Mouse (Mus musculus) stomach, postnatal 0 days (tissue): Measurements from ENCODE around the gene Mau2. TPM values are rescaled to one million over a fixed set of nuclear protein-coding genes. Genes with fewer than 3 reads are reported as not detected.

Source experiments
- ATAC-seq: fragments of 200-750 bp; cut with Nextera tagmentation; 2 replicates; pipeline ENCODE4 v1.8.0; 2017; ENCODE audit not compliant: low FRiP score, low TSS enrichment
- DNase-seq: peaks from one replicate; pipeline ENCODE4 v3.0.0-alpha.2; 2016; ENCODE audit warnings: low spot score
- H3K27ac ChIP-seq: fragments of 300-500 bp; sonication (generic); replicated peaks from 2 replicates; pipeline ENCODE4 v1.5.1; 2014; ENCODE audit warnings: mild to moderate bottlenecking, control low read depth
- H3K27me3 ChIP-seq: fragments of 300-500 bp; sonication (generic); 2 replicates; pipeline ENCODE4 v1.6.1; 2014; ENCODE audit warnings: low read length; ENCODE audit not compliant: control insufficient read depth, insufficient read depth
- H3K36me3 ChIP-seq: fragments of 300-500 bp; sonication (generic); 2 replicates; pipeline ENCODE4 v1.6.1; 2014; ENCODE audit warnings: low read length, mixed read lengths; ENCODE audit not compliant: control insufficient read depth, insufficient read depth
- H3K4me1 ChIP-seq: fragments of 300-500 bp; sonication (generic); replicated peaks from 2 replicates; pipeline ENCODE4 v1.6.1; 2014; ENCODE audit warnings: antibody characterized with exemption; ENCODE audit not compliant: control insufficient read depth, insufficient read depth
- H3K4me2 ChIP-seq: fragments of 300-500 bp; sonication (generic); replicated peaks from 2 replicates; pipeline ENCODE4 v1.6.1; 2014; ENCODE audit warnings: low read depth, mild to moderate bottlenecking, control low read depth, moderate library complexity
- H3K4me3 ChIP-seq: fragments of 300-500 bp; sonication (generic); 2 replicates; pipeline ENCODE4 v1.5.1; 2014; ENCODE audit warnings: low read depth, low read length, control low read depth
- H3K9ac ChIP-seq: fragments of 300-500 bp; sonication (generic); 2 replicates; pipeline ENCODE4 v1.6.1; 2014; ENCODE audit warnings: mild to moderate bottlenecking, low read length, control low read depth, mixed read lengths
- H3K9me3 ChIP-seq: fragments of 300-500 bp; sonication (generic); 2 replicates; pipeline ENCODE4 v1.6.1; 2016; ENCODE audit warnings: low read length; ENCODE audit not compliant: control insufficient read depth
- CTCF ChIP-seq: IDR thresholded peaks from 2 replicates; pipeline ENCODE4 v1.5.1; 2016; ENCODE audit warnings: antibody characterized with exemption, low read depth, mild to moderate bottlenecking, moderate library complexity
- EP300 ChIP-seq: optimal IDR thresholded peaks from 2 replicates; pipeline ENCODE3; 2016; ENCODE audit warnings: antibody characterized with exemption
- WGBS: fragments of 180-500 bp; shearing (Covaris S2); extraction: QIAGEN DNeasy Blood & Tissue Kit; methylation state at CpG from one replicate; pipeline ENCODE4 v1.1.7; 2014; 5-methylcytosine and 5-hydroxymethylcytosine counted together
- polyA plus RNA-seq: library from polyadenylated mRNA; unstranded; fragments of >200 nt; fragmentation: Nextera tagmentation; extraction: Ambion mirVana; gene quantifications from 2 replicates; pipeline ENCODE4 v1.2.1, GENCODE M21; 2015

The Mau2 gene
- polyA plus RNA-seq, 1 experiment from 2014 or later: 22.4 TPM

GRCm38 (mm10) chr8:70041885-70042546, 518 bp downstream of the Mau2 start:
- DNase-seq: peak; percentile 71

DNA sequence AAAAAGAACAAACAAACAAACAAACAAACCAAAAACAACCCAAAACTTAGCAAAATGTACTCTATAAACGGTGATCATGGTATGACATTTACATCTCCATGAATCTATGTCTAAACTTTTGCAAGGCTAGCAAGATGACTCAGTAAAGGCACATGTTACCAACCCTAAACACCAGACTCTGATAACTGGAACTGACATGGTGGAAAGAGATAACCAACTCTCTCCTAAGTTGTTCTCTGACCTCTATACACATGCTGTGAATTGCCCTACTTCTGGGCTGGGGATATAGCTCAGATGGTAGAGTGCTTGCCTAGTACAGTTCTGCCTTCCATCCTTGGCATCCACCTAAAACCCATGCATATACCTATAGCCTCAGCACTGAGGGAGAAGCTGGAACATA, 4.5 kb downstream of the Mau2 start:
- Histone ChIP-seq H3K27ac (no peak overlapping the region), H3K9me3 (no peaks in the 10 kb centered on the region), H3K4me3 (no peak overlapping the region), H3K9ac (no peak overlapping the region), H3K27me3 (no peaks in the 10 kb centered on the region), H3K4me1 (peaks cover 5% of the 10 kb centered on the region; the same call in 1 of the 2 replicates), H3K4me2 (no peak overlapping the region), H3K36me3 (no peaks in the 10 kb centered on the region)
- ATAC-seq (no peak), DNase-seq (no peak)
- no peak for TF ChIP-seq EP300
- TF ChIP-seq CTCF: no peak
- 91% methylated on average over 1 of the region's 1 CpGs for WGBS

More at GRCm38 (mm10) chr8:70041885-70042546, 518 bp downstream of the Mau2 start:
- peak; percentile 53 for ATAC-seq
- TF ChIP-seq EP300: no peak
- TF ChIP-seq CTCF: no peak
- no peaks in the 10 kb centered on the region for H3K36me3 ChIP-seq
- H3K9ac ChIP-seq: peak overlapping the region; percentile 99
- no peaks in the 10 kb centered on the region for H3K9me3 ChIP-seq
- H3K4me1 ChIP-seq: peaks cover 5% of the 10 kb centered on the region; the same call in 1 of the 2 replicates
- peak overlapping the region; percentile 86 for H3K27ac ChIP-seq
- H3K4me3 ChIP-seq: peak overlapping the region; percentile 100
- H3K27me3 ChIP-seq: no peaks in the 10 kb centered on the region
- WGBS: under 1% methylated on average over 47 of the region's 47 CpGs
- peak overlapping the region; percentile 99 for H3K4me2 ChIP-seq

GRCm38 (mm10) chr8:70030255-70030654, 12.3 kb downstream of the Mau2 start:
- DNase-seq: no peak
- Histone ChIP-seq H3K27me3 (no peaks in the 10 kb centered on the region), H3K27ac (no peak overlapping the region), H3K9me3 (no peaks in the 10 kb centered on the region), H3K4me2 (no peak overlapping the region), H3K4me1 (no peaks in the 10 kb centered on the region), H3K9ac (no peak overlapping the region), H3K36me3 (peaks cover 37% of the 10 kb centered on the region), H3K4me3 (no peak overlapping the region)
- no peak for TF ChIP-seq CTCF
- TF ChIP-seq EP300: no peak
- 96% methylated on average over 1 of the region's 1 CpGs for WGBS
- ATAC-seq: no peak

DNA sequence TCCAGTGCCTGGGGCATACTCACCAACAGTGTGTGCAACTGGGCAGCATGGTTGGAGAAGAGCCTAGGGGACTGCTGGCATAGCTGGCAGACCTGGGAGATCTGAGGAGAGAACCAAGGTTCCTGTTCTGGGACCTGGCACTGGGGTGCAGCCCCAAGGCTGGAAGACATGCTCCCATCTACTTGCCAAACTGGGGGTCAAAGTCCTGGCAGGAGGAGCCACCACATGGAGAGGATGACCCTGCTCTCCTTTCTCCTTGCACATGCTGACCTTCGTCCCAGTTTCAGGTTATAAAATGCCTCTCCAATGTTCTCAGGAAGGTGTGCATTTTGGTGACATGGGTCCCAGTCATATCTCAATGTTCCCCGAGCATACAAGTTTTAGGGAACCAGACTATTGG, 16.4 kb downstream of the Mau2 start:
- DNase-seq (no peak), ATAC-seq (no peak)
- no peak for TF ChIP-seq CTCF
- TF ChIP-seq EP300: no peak
- H3K27me3 ChIP-seq: no peaks in the 10 kb centered on the region
- H3K9ac ChIP-seq: no peak overlapping the region
- H3K9me3 ChIP-seq: no peaks in the 10 kb centered on the region
- no peak overlapping the region for H3K27ac ChIP-seq
- 88% methylated on average over 2 of the region's 2 CpGs for WGBS
- peaks cover 63% of the 10 kb centered on the region for H3K36me3 ChIP-seq
- no peaks in the 10 kb centered on the region for H3K4me1 ChIP-seq
- no peak overlapping the region for H3K4me3 ChIP-seq
- no peak overlapping the region for H3K4me2 ChIP-seq

DNA sequence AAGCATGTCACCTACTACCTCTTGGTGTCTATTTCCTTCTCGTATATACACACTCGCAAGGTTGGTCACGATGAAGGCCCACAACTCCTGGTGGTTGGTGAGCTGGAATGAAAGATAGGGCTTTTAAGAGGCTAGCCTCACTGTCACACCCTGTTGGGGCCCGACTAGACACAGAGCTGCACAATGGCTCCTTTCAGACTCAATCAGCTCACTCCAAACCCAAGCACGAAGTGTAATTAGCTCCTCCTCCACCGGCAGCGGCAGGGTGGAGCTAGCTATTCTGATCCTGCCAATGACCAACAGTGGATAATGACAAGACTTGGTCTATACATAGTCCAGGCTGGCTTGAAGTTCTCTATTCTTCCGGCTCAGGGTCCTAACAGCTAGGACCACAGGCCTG, 18.9 kb downstream of the Mau2 start:
- H3K27me3 ChIP-seq: no peaks in the 10 kb centered on the region
- no peaks in the 10 kb centered on the region for H3K9me3 ChIP-seq
- TF ChIP-seq CTCF (no peak), EP300 (no peak)
- H3K4me2 ChIP-seq: no peak overlapping the region
- ATAC-seq: no peak
- peaks cover 76% of the 10 kb centered on the region for H3K36me3 ChIP-seq
- H3K27ac ChIP-seq: no peak overlapping the region
- 81% methylated on average over 8 of the region's 8 CpGs for WGBS
- no peak overlapping the region for H3K4me3 ChIP-seq
- no peaks in the 10 kb centered on the region for H3K4me1 ChIP-seq
- DNase-seq: no peak
- H3K9ac ChIP-seq: no peak overlapping the region

DNA sequence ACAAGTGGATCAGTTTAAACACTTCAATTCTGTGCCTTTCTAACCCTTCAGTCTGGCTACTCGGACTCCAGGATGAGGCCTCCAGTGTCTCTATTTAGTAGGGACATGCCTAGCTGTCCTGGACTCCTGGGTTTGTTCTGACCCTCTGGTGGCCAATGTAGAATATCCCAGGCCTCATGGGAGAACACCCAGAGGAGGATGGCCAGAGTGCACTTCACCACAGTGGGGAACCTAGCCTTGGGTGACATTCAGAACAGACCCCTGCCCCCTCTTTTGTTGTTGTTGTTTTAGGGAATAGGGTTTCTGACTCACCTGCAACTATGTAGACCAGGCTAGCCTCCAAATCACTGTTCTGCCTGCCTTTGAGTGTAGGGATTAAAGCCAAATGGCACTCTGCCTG, 27.5 kb downstream of the Mau2 start:
- Histone ChIP-seq H3K4me2 (no peak overlapping the region), H3K9me3 (no peaks in the 10 kb centered on the region), H3K36me3 (peaks cover 16% of the 10 kb centered on the region), H3K27me3 (no peaks in the 10 kb centered on the region), H3K27ac (no peak overlapping the region), H3K4me1 (no peaks in the 10 kb centered on the region), H3K9ac (no peak overlapping the region), H3K4me3 (no peak overlapping the region)
- 68% methylated on average over 1 of the region's 1 CpGs for WGBS
- no peak for TF ChIP-seq CTCF
- no peak for TF ChIP-seq EP300
- DNase-seq: no peak
- ATAC-seq: peak; percentile 21; the same call in 1 of the 2 replicates
